Mouse (Mus musculus): ENCODE measurements around the gene Krtap31-1. TPM values are rescaled to one million over a fixed set of nuclear protein-coding genes. Genes with fewer than 3 reads are reported as not detected.
"Not testable (repeated sequence)": the region's sequence is repeated elsewhere in the genome, so short reads cannot be mapped to it uniquely, and the experiment has no call there.

Krtap31-1 gene
- polyA plus RNA-seq (2014; fragmentation: Nextera tagmentation; extraction: Ambion mirVana): not detected in 2 replicates

DNA sequence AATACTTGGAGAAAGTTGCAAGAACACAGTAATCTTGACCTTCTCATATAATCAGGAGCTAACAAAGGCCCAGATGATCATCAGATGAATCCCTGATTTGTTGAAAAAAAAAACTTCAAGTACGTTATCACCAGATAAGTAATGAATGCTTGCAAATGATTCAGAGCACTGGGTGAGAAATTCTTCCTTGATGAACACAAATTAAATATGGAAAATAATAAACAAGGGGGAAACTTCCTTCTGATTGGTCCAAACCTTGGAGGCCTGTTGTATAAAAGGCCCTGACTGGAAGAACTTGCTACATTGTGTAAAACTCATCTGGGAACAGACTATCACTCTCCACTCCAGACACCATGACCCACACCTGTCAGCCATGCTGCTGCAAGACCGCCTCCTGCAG is at the start of gene Krtap31-1:
TSS of gene Krtap31-1 (plus strand) at position 301 of the 400 bp plus-strand sequence.
- 90% methylated on average over 2 of the region's 2 CpGs for WGBS
- no peak within 1 kb of the TSS for H3K27ac ChIP-seq (ENCODE audit: low read depth, low read length)
- DNase-seq (ENCODE audit: low spot score) (no peak), ATAC-seq (ENCODE audit: insufficient read depth, low FRiP score, low TSS enrichment) (no peak)
- no peak within 1 kb of the TSS for H3K4me3 ChIP-seq (ENCODE audit: low read depth, low read length)
- H3K36me3 ChIP-seq (ENCODE audit: control insufficient read depth, insufficient read depth, low read length): no peaks in the 10 kb centered on the region
- H3K27me3 ChIP-seq (ENCODE audit: control insufficient read depth, insufficient read depth, low read length): no peaks in the 10 kb centered on the region
- no peaks in the 10 kb centered on the region for H3K4me1 ChIP-seq (ENCODE audit: control insufficient read depth, insufficient read depth, low read length)
- no peak within 1 kb of the TSS for H3K9ac ChIP-seq (ENCODE audit: low read length)
- no peak within 1 kb of the TSS for H3K4me2 ChIP-seq (ENCODE audit: low read depth)
- H3K9me3 ChIP-seq (ENCODE audit: control insufficient read depth, low read length): no peaks in the 10 kb centered on the region

DNA sequence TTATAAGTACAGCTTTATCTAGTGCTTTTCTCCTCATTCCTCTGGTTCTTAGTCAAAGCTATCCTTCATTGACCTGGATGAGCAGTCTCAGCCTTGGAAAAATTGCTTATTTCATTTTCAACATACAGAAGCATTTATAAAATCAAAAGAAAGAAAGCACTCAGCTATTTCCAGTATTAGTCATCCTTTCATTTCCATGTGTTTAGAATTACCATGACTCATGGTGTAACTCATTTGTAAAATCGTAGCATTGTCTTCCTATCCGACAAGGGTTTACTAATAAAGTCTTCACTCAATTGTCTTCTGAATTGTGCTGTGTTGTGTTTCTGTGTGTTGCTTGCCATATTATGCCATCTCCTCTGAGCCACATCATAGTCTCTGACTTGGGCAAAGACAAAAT is 49.0 kb upstream of the Krtap31-1 start:
- ATAC-seq (ENCODE audit: insufficient read depth, low FRiP score, low TSS enrichment) (no peak), DNase-seq (ENCODE audit: low spot score) (no peak)
- no peak overlapping the region for H3K27ac ChIP-seq (ENCODE audit: low read depth, low read length)
- 88% methylated on average over 2 of the region's 2 CpGs for WGBS
- no peaks in the 10 kb centered on the region for H3K36me3 ChIP-seq (ENCODE audit: control insufficient read depth, insufficient read depth, low read length)
- no peaks in the 10 kb centered on the region for H3K4me1 ChIP-seq (ENCODE audit: control insufficient read depth, insufficient read depth, low read length)
- H3K9me3 ChIP-seq (ENCODE audit: control insufficient read depth, low read length): no peaks in the 10 kb centered on the region
- no peaks in the 10 kb centered on the region for H3K27me3 ChIP-seq (ENCODE audit: control insufficient read depth, insufficient read depth, low read length)
- H3K4me2 ChIP-seq (ENCODE audit: low read depth): no peak overlapping the region
- H3K9ac ChIP-seq (ENCODE audit: low read length): no peak overlapping the region
- H3K4me3 ChIP-seq (ENCODE audit: low read depth, low read length): no peak overlapping the region

DNA sequence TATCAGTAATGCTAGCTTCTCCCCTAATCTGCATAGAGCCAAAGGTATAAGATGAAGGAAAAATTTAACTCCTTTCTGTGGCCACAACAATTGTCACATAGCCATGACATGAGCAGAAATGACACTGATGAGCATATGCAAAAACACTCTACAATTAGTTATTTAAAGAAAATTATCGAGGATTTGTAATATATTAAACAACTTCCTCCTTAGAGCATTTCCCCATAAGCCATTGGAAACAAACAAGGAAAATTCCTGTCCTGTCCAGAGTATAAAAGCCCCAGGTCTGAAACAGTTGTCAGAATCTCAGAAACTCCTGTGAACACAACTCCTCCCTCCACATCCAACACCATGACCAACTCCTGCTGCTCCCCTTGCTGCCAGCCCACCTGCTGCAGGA is 43.5 kb upstream of the Krtap31-1 start, which contains the start of gene Gm11559:
TSS of gene Gm11559 (plus strand) at position 301 of the 400 bp plus-strand sequence.
- ATAC-seq (ENCODE audit: insufficient read depth, low FRiP score, low TSS enrichment); H3K9ac ChIP-seq (ENCODE audit: low read length); H3K27ac ChIP-seq (ENCODE audit: low read depth, low read length); H3K4me1 ChIP-seq (ENCODE audit: control insufficient read depth, insufficient read depth, low read length); H3K9me3 ChIP-seq (ENCODE audit: control insufficient read depth, low read length); DNase-seq (ENCODE audit: low spot score); H3K27me3 ChIP-seq (ENCODE audit: control insufficient read depth, insufficient read depth, low read length); H3K36me3 ChIP-seq (ENCODE audit: control insufficient read depth, insufficient read depth, low read length); H3K4me2 ChIP-seq (ENCODE audit: low read depth); H3K4me3 ChIP-seq (ENCODE audit: low read depth, low read length): not testable (repeated sequence)
- 73% methylated on average over 1 of the region's 1 CpGs for WGBS

DNA sequence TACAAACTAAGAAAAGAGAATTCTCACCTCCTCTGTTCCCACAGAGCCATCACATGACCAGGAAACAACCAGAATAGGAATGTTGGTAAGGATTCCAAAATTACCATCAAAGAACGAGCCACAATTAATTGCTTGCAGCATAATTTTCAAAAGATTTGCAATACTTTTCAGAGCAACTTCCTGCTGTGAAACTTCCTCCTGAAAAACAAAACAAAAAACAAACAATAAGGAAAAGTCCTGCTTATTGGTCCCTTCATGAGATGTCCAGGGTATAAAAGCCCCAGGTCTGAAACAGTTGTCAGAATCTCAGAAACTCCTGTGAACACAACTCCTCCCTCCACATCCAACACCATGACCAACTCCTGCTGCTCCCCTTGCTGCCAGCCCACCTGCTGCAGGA is 34.6 kb upstream of the Krtap31-1 start, which contains the start of gene Krtap9-1:
TSS of gene Krtap9-1 (plus strand) at position 301 of the 400 bp plus-strand sequence.
- 78% methylated on average over 1 of the region's 1 CpGs for WGBS
- H3K4me3 ChIP-seq (ENCODE audit: low read depth, low read length); H3K4me1 ChIP-seq (ENCODE audit: control insufficient read depth, insufficient read depth, low read length); H3K36me3 ChIP-seq (ENCODE audit: control insufficient read depth, insufficient read depth, low read length); DNase-seq (ENCODE audit: low spot score); H3K4me2 ChIP-seq (ENCODE audit: low read depth); H3K27ac ChIP-seq (ENCODE audit: low read depth, low read length); ATAC-seq (ENCODE audit: insufficient read depth, low FRiP score, low TSS enrichment); H3K9me3 ChIP-seq (ENCODE audit: control insufficient read depth, low read length); H3K9ac ChIP-seq (ENCODE audit: low read length); H3K27me3 ChIP-seq (ENCODE audit: control insufficient read depth, insufficient read depth, low read length): not testable (repeated sequence)

GRCm38 (mm10) chr11:99878887-99879286 is 28.8 kb upstream of the Krtap31-1 start, which contains the start of gene Gm11567:
Gm11567 (plus strand) TSS chr11:99879187.
- 59% methylated on average over 1 of the region's 1 CpGs for WGBS

GRCm38 (mm10) chr11:99914451-99914850 is 6.7 kb downstream of the Krtap31-1 start, which contains the start of gene Gm11565:
Gm11565 (plus strand) TSS chr11:99914751.
- no peaks in the 10 kb centered on the region for H3K9me3 ChIP-seq (ENCODE audit: control insufficient read depth, low read length)
- H3K4me2 ChIP-seq (ENCODE audit: low read depth): no peak within 1 kb of the TSS
- no peaks in the 10 kb centered on the region for H3K36me3 ChIP-seq (ENCODE audit: control insufficient read depth, insufficient read depth, low read length)
- ATAC-seq (ENCODE audit: insufficient read depth, low FRiP score, low TSS enrichment) (no peak), DNase-seq (ENCODE audit: low spot score) (no peak)
- 95% methylated on average over 3 of the region's 3 CpGs for WGBS
- H3K4me1 ChIP-seq (ENCODE audit: control insufficient read depth, insufficient read depth, low read length): no peaks in the 10 kb centered on the region
- no peaks in the 10 kb centered on the region for H3K27me3 ChIP-seq (ENCODE audit: control insufficient read depth, insufficient read depth, low read length)
- no peak within 1 kb of the TSS for H3K4me3 ChIP-seq (ENCODE audit: low read depth, low read length)
- no peak within 1 kb of the TSS for H3K27ac ChIP-seq (ENCODE audit: low read depth, low read length)
- no peak within 1 kb of the TSS for H3K9ac ChIP-seq (ENCODE audit: low read length)

More at GRCm38 (mm10) chr11:99878887-99879286, 28.8 kb upstream of the Krtap31-1 start, which contains the start of gene Gm11567:
- not testable (repeated sequence) for H3K36me3 ChIP-seq (ENCODE audit: control insufficient read depth, insufficient read depth, low read length); DNase-seq (ENCODE audit: low spot score); H3K9ac ChIP-seq (ENCODE audit: low read length); ATAC-seq (ENCODE audit: insufficient read depth, low FRiP score, low TSS enrichment); H3K27ac ChIP-seq (ENCODE audit: low read depth, low read length); H3K27me3 ChIP-seq (ENCODE audit: control insufficient read depth, insufficient read depth, low read length); H3K9me3 ChIP-seq (ENCODE audit: control insufficient read depth, low read length); H3K4me2 ChIP-seq (ENCODE audit: low read depth); H3K4me3 ChIP-seq (ENCODE audit: low read depth, low read length); H3K4me1 ChIP-seq (ENCODE audit: control insufficient read depth, insufficient read depth, low read length)

DNA sequence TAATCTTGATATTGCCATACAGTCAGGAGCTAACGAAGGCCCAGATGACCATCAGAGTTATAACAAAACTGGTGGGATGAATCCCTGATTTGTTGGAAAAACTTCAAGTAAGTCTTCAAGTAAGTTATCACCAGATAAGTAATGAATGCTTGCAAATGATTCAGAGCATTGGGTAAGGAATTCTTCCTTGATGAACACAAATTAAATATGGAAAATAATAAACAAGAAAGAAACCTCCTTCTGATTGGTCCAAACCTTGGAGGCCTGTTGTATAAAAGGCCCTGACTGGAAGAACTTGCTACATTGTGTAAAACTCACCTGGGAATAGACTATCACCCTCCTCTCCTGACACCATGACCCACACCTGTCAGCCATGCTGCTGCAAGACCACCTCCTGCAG is 28.3 kb downstream of the Krtap31-1 start, which contains the start of gene Krtap31-2:
TSS of gene Krtap31-2 (plus strand) at position 301 of the 400 bp plus-strand sequence.
- no peaks in the 10 kb centered on the region for H3K36me3 ChIP-seq (ENCODE audit: control insufficient read depth, insufficient read depth, low read length)
- no peak within 1 kb of the TSS for H3K27ac ChIP-seq (ENCODE audit: low read depth, low read length)
- H3K4me3 ChIP-seq (ENCODE audit: low read depth, low read length): no peak within 1 kb of the TSS
- WGBS: 90% methylated on average over 1 of the region's 1 CpGs
- H3K9me3 ChIP-seq (ENCODE audit: control insufficient read depth, low read length): no peaks in the 10 kb centered on the region
- H3K4me2 ChIP-seq (ENCODE audit: low read depth): no peak within 1 kb of the TSS
- no peaks in the 10 kb centered on the region for H3K27me3 ChIP-seq (ENCODE audit: control insufficient read depth, insufficient read depth, low read length)
- ATAC-seq (ENCODE audit: insufficient read depth, low FRiP score, low TSS enrichment) (no peak), DNase-seq (ENCODE audit: low spot score) (no peak)
- H3K4me1 ChIP-seq (ENCODE audit: control insufficient read depth, insufficient read depth, low read length): no peaks in the 10 kb centered on the region
- H3K9ac ChIP-seq (ENCODE audit: low read length): no peak within 1 kb of the TSS

DNA sequence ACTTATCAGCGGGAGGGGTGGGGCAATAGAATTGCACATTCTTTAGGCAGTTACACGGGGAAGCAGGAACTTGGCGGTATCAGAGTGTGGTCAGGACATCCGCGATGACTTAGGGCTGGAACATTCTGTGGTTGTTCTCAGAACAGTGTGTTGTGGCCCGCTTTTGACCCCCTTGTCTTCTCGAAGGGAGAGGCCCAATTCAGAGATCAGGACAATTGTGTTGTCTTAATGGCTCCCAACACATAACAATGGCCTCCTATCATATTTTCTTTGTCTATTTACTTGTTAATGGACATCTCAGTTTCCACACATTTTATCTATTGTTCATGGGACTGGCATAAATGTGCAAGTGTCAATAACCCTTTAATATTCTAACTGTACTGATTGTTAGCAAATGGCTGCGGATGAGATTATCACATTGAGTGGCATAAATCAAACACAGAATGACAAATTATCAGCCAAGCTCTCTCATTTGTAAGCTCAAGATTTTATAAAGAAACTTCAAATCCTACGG is 30.1 kb downstream of the Krtap31-1 start:
- no peak overlapping the region for H3K4me3 ChIP-seq (ENCODE audit: low read depth, low read length)
- H3K4me1 ChIP-seq (ENCODE audit: control insufficient read depth, insufficient read depth, low read length): no peaks in the 10 kb centered on the region
- no peak for ATAC-seq (ENCODE audit: insufficient read depth, low FRiP score, low TSS enrichment)
- WGBS: 86% methylated on average over 9 of the region's 9 CpGs
- H3K36me3 ChIP-seq (ENCODE audit: control insufficient read depth, insufficient read depth, low read length): no peaks in the 10 kb centered on the region
- H3K9me3 ChIP-seq (ENCODE audit: control insufficient read depth, low read length): no peaks in the 10 kb centered on the region
- H3K27ac ChIP-seq (ENCODE audit: low read depth, low read length): no peak overlapping the region
- no peak for DNase-seq (ENCODE audit: low spot score)
- H3K9ac ChIP-seq (ENCODE audit: low read length): no peak overlapping the region
- H3K27me3 ChIP-seq (ENCODE audit: control insufficient read depth, insufficient read depth, low read length): no peaks in the 10 kb centered on the region
- H3K4me2 ChIP-seq (ENCODE audit: low read depth): no peak overlapping the region

DNA sequence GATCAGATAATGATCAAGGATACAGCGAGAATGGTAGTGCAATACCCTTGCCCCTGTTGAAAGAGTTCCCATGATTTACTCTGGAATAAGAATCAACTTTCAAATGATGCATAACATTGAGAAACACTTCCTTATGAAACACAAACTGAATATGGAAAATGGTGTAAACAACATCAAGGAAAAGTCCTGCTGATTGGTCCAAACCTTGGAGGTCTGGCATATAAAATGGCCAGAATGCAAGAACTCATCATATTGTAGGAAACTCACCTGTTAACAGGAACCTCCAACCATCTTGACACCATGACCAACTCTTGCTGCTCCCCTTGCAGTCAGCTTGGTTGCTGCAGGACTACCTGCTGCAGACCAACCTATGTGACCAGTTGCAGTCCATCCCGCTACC is 40.5 kb downstream of the Krtap31-1 start, which contains the start of gene Krtap9-5:
TSS of gene Krtap9-5 (plus strand) at position 301 of the 400 bp plus-strand sequence.
- ATAC-seq (ENCODE audit: insufficient read depth, low FRiP score, low TSS enrichment) (no peak), DNase-seq (ENCODE audit: low spot score) (no peak)
- Histone ChIP-seq H3K4me1 (ENCODE audit: control insufficient read depth, insufficient read depth, low read length) (no peaks in the 10 kb centered on the region), H3K9me3 (ENCODE audit: control insufficient read depth, low read length) (no peaks in the 10 kb centered on the region), H3K27me3 (ENCODE audit: control insufficient read depth, insufficient read depth, low read length) (no peaks in the 10 kb centered on the region), H3K4me2 (ENCODE audit: low read depth) (no peak within 1 kb of the TSS), H3K27ac (ENCODE audit: low read depth, low read length) (no peak within 1 kb of the TSS), H3K36me3 (ENCODE audit: control insufficient read depth, insufficient read depth, low read length) (no peaks in the 10 kb centered on the region), H3K9ac (ENCODE audit: low read length) (no peak within 1 kb of the TSS), H3K4me3 (ENCODE audit: low read depth, low read length) (no peak within 1 kb of the TSS)
- 83% methylated on average over 2 of the region's 2 CpGs for WGBS
